Mouse (Mus musculus) embryo, embryonic 11 days (tissue): Measurements from ENCODE around the gene Olfr1134.
"Not testable (repeated sequence)": the region's sequence is repeated elsewhere in the genome, so short reads cannot be mapped to it uniquely, and the experiment has no call there.

Experiments used
- DNase-seq: peaks from one replicate; pipeline ENCODE4 v3.0.0-alpha.2; 2015

Olfr1134 gene

DNA sequence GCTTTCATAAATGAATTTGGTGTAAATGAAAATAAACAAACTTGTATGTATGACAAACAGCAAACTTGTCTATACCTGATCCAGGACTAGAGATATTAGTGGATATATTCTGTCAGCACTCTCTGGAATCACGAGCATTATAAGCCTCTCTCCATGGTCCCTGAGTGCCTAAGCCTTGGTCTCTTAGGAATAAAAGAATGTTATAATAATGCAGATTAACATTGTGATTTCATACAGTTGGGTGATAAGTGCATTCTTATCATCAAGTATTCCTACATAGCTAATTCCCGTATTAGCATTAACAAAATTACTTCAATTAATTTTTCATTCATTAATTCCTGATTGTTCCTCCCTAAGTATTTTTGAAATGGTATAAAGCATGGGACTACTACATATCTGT, at the start of gene Olfr1134:
Gene Olfr1134 (minus strand): TSS at position 101 of the 400 bp plus-strand sequence.
- no peak for DNase-seq

DNA sequence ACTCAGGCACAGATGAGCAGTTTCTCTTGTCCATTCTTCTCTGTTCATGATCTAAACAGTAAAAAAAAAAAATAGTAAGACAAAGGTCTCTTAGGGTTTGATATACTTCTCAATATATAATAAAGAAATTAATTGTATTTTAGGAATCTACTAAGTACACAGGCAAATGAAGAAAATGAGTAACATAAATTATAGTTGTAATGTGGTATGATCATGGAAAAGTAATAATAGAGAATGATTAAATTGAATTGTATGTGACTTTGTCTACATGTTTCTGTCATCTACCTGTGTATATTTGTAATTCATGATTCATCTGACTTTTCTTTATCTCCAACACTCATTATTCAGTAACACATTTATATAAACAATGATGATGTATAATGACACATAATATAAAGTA, 35.6 kb upstream of the Olfr1134 start, which contains the start of gene Olfr1136:
Gene Olfr1136 (minus strand): TSS at position 101 of the 400 bp plus-strand sequence.
- no peak for DNase-seq

DNA sequence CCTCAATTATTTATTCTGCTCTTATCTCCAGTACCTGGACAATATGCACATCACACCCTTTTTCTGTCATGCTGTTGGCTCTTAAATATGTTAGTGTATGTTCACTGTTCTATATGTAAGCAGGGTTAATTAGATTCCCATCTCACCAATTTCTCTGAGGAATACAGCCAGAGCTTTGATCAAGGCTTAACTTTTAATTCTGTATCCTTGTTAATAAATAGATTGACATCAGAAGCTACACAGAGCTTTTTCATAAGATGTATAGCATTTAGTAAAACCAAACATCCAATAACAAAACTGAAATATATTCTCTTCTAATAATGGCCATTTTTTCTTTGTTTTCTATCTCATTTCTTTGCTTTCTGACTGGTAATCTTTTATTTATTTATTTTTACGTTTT, 15.3 kb upstream of the Olfr1134 start, which contains the start of gene Olfr1135:
Gene Olfr1135 (minus strand): TSS at position 101 of the 400 bp plus-strand sequence.
- DNase-seq, result no peak

DNA sequence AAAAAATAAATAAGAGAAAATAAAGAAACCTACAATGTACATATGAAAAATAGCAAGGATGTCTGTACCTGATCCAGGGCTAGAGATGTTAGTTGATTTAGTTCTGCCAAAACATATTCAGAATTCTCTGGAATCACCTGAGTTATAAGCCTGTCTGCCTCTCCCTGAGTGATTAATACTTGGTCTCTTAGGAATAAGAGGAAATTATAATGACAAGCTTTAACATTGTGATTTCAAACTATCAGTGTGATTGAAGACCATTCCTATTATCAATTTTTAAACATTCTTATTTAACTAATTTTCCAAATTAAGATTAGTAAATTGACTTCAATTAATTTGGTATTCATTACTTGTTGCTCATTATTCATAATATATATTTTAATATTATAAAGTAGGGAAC, 11.0 kb downstream of the Olfr1134 start, which contains the start of gene Olfr1133:
Gene Olfr1133 (minus strand): TSS at position 101 of the 400 bp plus-strand sequence.
- no peak for DNase-seq

DNA sequence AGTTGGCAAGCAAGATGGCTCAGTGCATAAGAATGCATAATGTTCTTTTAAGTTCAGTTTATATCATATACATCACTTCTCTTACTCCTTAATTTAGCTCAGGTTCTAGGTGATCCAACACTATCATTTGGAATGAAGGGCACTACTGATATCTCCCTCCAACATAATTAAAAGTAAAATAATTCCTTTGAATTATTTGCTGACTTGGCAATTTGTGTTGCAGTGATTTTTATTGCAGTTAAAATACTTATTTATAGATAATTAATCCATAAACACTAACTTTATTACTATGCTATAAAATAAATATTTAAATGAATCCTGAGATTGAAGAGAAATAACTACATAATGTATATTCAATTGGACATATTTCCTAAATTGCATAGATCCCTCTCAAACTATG, 15.8 kb downstream of the Olfr1134 start:
- no peak for DNase-seq

DNA sequence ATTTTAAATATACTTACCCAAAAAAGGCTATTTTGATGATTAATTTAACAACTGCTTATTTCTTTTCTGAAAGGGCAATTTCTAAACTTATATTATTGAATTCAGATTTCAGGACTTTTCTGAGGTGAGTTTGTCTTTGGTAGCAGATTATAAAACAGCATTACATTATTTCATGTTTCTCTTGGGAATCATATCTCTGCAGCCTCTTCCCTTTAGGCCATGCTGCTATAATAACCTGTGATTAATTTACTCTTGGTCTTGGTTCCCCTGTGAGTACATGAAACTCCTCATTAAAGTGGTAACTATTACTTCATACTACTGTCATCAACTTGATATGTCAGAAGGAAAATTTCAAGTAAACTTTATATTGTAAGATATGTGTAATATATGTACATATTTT, 20.8 kb downstream of the Olfr1134 start, which contains the start of gene Olfr1132:
Gene Olfr1132 (minus strand): TSS at position 101 of the 400 bp plus-strand sequence.
- no peak for DNase-seq

DNA sequence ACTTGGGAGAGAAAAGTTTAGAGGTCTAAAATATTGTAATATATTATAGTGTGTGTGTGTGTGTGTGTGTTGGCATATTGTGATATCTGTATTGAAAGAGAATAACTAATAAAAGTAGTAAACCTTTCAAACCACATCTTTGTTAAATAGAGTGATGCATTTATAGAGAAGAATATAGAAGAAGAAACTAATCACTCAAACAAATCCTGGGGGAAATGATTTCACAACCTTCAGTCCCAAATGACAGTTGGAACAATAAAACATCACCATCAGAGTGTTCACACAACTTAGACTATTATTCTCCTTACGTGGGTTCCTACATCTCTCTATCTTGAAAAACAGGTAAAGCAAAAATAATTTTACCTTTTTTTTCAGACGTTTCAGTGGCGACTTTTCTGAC, 31.5 kb downstream of the Olfr1134 start, which contains the start of gene Olfr1131:
Gene Olfr1131 (plus strand): TSS at position 301 of the 400 bp plus-strand sequence.
- DNase-seq, result no peak

DNA sequence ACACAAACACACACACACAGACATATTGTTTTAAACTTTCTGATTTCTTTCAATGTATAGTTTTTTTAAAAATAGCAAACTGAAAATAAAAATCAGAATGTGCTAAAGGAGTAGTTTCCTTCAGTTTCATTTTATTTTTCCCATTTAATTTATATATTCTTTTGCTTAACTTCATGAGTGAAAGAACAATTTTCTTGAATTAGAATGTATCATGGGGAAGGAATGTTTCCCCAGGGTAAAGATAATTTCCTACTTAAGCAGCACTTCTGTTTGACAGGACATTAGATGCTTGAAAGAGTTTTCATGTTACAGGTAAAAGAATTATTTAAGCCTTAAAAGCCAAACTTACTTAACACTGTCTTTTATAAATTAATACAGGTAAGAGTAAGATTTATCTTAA, 52.3 kb downstream of the Olfr1134 start, which contains the start of gene Olfr1130:
Gene Olfr1130 (plus strand): TSS at position 301 of the 400 bp plus-strand sequence.
- DNase-seq, result not testable (repeated sequence)
